In the genomic region with DNA sequence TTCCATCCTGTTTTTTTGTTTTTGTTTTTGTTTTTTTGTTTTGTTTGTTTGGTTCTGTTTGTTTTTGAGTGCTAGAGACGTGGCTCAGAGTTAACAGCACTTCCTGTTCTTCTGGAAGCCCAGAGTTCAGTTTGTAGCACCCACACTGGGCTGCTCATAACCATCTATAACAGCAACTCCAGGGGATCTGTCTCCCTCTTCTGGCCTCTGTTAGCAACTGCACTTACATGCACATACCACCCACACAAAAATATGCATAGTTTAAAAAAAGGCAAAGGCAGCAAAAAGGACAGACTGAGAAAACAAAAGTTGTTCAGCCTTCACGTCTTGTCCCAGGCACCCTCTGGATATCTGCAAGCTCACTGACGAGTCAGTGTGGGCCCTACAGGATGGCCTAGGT, we compare ENCODE assay signal across 26 mouse cellular contexts. TPM values are rescaled to one million over a fixed set of nuclear protein-coding genes. Genes with fewer than 3 reads are reported as not detected.
DNase-seq lines count a peak whose midpoint lies in the region; TF ChIP-seq lines count a peak whose summit lies in the region.
"Had no signal": no experiment of that assay in that cellular context is flagged by ENCODE, and none has a peak within 500 bp of the region (broad histone marks: within the 10 kb centered on the region; RNA-seq: fewer than 3 reads in every experiment).

No protein-coding gene starts in this region.

- no peak overlapping the region for H3K4me3 ChIP-seq in layer of hippocampus, adult 2 months
- H3K4me3 ChIP-seq: embryonic facial prominence, embryonic 15.5 days; forebrain, embryonic 15.5 days; limb, embryonic 15.5 days; neural tube, embryonic 12.5 days had no signal

- TF ChIP-seq CTCF in layer of hippocampus, adult 2 months (conservative IDR thresholded peaks at IDR 0.05) = peak; percentile 41

- H3K27ac ChIP-seq in layer of hippocampus, adult 2 months = no peak overlapping the region
- H3K27ac ChIP-seq: embryonic facial prominence, embryonic 15.5 days; forebrain, embryonic 15.5 days; limb, embryonic 15.5 days; neural tube, embryonic 12.5 days had no signal

- DNase-seq in layer of hippocampus, adult 2 months (ENCODE audit: low spot score in 2 of 2) = no peak
- DNase-seq in layer of hippocampus, postnatal 36 days = no peak
- DNase-seq in 3T3-L1 (ENCODE audit: low read depth, low spot score) = peak; percentile 13
- peak; percentile 18 for DNase-seq in A20 (ENCODE audit: low read depth, low spot score)
- peak; percentile 62 for DNase-seq in R1 (ENCODE audit: low read depth, low spot score)
- no peak for DNase-seq in frontal cortex, postnatal 36 days (ENCODE audit: low spot score in 2 of 2)
- no peak for DNase-seq in spleen, postnatal 14 days (ENCODE audit: low spot score in 2 of 2)
- DNase-seq: adrenal gland, postnatal 25 days; cerebellum, adult 9-10 months; gastrocnemius, postnatal 14 days; heart, adult 11 months; kidney, adult 8-10 months; kidney, postnatal 36 days; left cerebral cortex, postnatal 4 days; lung, adult 18-20 months; lung, postnatal 4 days; midbrain, embryonic 14.5 days; right cerebral cortex, postnatal 25 days; thymus, adult 2 months had no signal

RNA-seq across cellular contexts. Expression of a gene that starts 25.7 kb away (rescaled TPM):
- not detected for total RNA-seq in layer of hippocampus, adult 2 months (2021)
- not detected for total RNA-seq in layer of hippocampus, postnatal 36 days (2021)
- total RNA-seq: adrenal gland, postnatal 25 days; common myeloid progenitor, adult 5-6 weeks; gastrocnemius, postnatal 14 days; left cerebral cortex, adult 18-20 months; left cerebral cortex, postnatal 4 days; megakaryocyte-erythroid progenitor cell, adult 5-6 weeks had no signal

RNA-seq across cellular contexts. Expression of a gene that starts 48.0 kb away (rescaled TPM):
- total RNA-seq in layer of hippocampus, adult 2 months (2021) = 100 to 1,000 TPM; 216 to 231 TPM
- total RNA-seq in layer of hippocampus, postnatal 36 days (2021) = 100 to 1,000 TPM; 207 to 211 TPM
- total RNA-seq: common myeloid progenitor, adult 5-6 weeks; megakaryocyte-erythroid progenitor cell, adult 5-6 weeks had no signal

Comparison
In these comparisons a context has a peak if more than half of its experiments do, and no peak if none do; other contexts are left out.
1. DNase-seq: peak in 3T3-L1 (single experiment), A20 (single experiment) and R1 (single experiment); none in layer of hippocampus, adult 2 months (0 of 2), layer of hippocampus, postnatal 36 days (0 of 2), frontal cortex, postnatal 36 days (0 of 2) and spleen, postnatal 14 days (0 of 2).